Mouse (Mus musculus): ENCODE measurements around the gene St7.

St7 gene

GRCm38 (mm10) chr6:17912312-17912711 is 219.6 kb downstream of the St7 start:
- WGBS = 85% methylated on average over 6 of the region's 6 CpGs

- 88% methylated on average over 2 of the region's 2 CpGs for WGBS
Measured at GRCm38 (mm10) chr6:17912825-17913224, 220.1 kb downstream of the St7 start.

- 66% methylated on average over 1 of the region's 1 CpGs for WGBS
Measured at GRCm38 (mm10) chr6:17913315-17913714, 220.6 kb downstream of the St7 start.

GRCm38 (mm10) chr6:17914300-17914699 is 221.6 kb downstream of the St7 start:
- 45% methylated on average over 3 of the region's 3 CpGs for WGBS

GRCm38 (mm10) chr6:17917233-17917632 is 224.5 kb downstream of the St7 start:
- 55% methylated on average over 4 of the region's 4 CpGs for WGBS

- WGBS = 73% methylated on average over 1 of the region's 1 CpGs
Measured at GRCm38 (mm10) chr6:17922180-17922579, 229.4 kb downstream of the St7 start.

- WGBS = 56% methylated on average over 3 of the region's 3 CpGs
Measured at GRCm38 (mm10) chr6:17922967-17923366, 230.2 kb downstream of the St7 start.

- WGBS = 31% methylated on average over 3 of the region's 3 CpGs
Measured at GRCm38 (mm10) chr6:17923370-17923769, 230.6 kb downstream of the St7 start.

- WGBS = 60% methylated on average over 10 of the region's 10 CpGs
Measured at GRCm38 (mm10) chr6:17923894-17924505, 231.3 kb downstream of the St7 start.

- WGBS = 53% methylated on average over 4 of the region's 4 CpGs
Measured at GRCm38 (mm10) chr6:17925267-17925666, 232.5 kb downstream of the St7 start.

- WGBS = 81% methylated on average over 11 of the region's 11 CpGs
Measured at GRCm38 (mm10) chr6:17927746-17928145, 235.0 kb downstream of the St7 start.

GRCm38 (mm10) chr6:17931187-17931586 is 238.5 kb downstream of the St7 start:
- WGBS = 91% methylated on average over 2 of the region's 2 CpGs

- 89% methylated on average over 7 of the region's 7 CpGs for WGBS
Measured at GRCm38 (mm10) chr6:17931835-17932234, 239.1 kb downstream of the St7 start.

GRCm38 (mm10) chr6:17932806-17933205 is 240.1 kb downstream of the St7 start:
- 93% methylated on average over 8 of the region's 8 CpGs for WGBS

- WGBS = 78% methylated on average over 11 of the region's 11 CpGs
Measured at GRCm38 (mm10) chr6:17938631-17939346, 246.1 kb downstream of the St7 start.

GRCm38 (mm10) chr6:17941916-17942315 is 249.2 kb downstream of the St7 start:
- WGBS = 42% methylated on average over 2 of the region's 2 CpGs

- 79% methylated on average over 7 of the region's 7 CpGs for WGBS
Measured at GRCm38 (mm10) chr6:17942344-17942743, 249.6 kb downstream of the St7 start.

GRCm38 (mm10) chr6:17943877-17944617 is 251.3 kb downstream of the St7 start:
- WGBS = 72% methylated on average over 9 of the region's 9 CpGs

GRCm38 (mm10) chr6:17946456-17946855 is 253.7 kb downstream of the St7 start:
- 72% methylated on average over 5 of the region's 5 CpGs for WGBS

- WGBS = 82% methylated on average over 11 of the region's 11 CpGs
Measured at GRCm38 (mm10) chr6:17947130-17947831, 254.5 kb downstream of the St7 start.

- WGBS = 81% methylated on average over 5 of the region's 5 CpGs
Measured at GRCm38 (mm10) chr6:17949103-17949502, 256.4 kb downstream of the St7 start.

GRCm38 (mm10) chr6:17951779-17952178 is 259.0 kb downstream of the St7 start:
- WGBS = 90% methylated on average over 8 of the region's 8 CpGs
